Mouse (Mus musculus) adrenal gland, adult (tissue): ENCODE data around the gene Rd3.

Experiments used
- DNase-seq, 2 experiments: peaks; one replicate each; pipeline ENCODE4 v3.0.0; 2022 to 2023; ENCODE audit warnings: low spot score in 1 of 2; ENCODE audit not compliant: inconsistent age in 2 of 2

Gene Rd3

GRCm38 (mm10) chr1:191977187-191977586 is at the start of gene Rd3:
TSS of gene Rd3 (plus strand) at chr1:191977370.
- peak in 1 of 2 experiments; percentile 63 for DNase-seq

GRCm38 (mm10) chr1:191928345-191928744 is 48.8 kb upstream of the Rd3 start:
- no peak for DNase-seq

GRCm38 (mm10) chr1:191929065-191929464 is 48.1 kb upstream of the Rd3 start:
- no peak for DNase-seq

GRCm38 (mm10) chr1:191929897-191930524 is 47.2 kb upstream of the Rd3 start:
- no peak for DNase-seq

- DNase-seq: no peak
Measured at GRCm38 (mm10) chr1:191930525-191931105, 46.6 kb upstream of the Rd3 start.

- no peak for DNase-seq
Measured at GRCm38 (mm10) chr1:191932286-191932985, 44.7 kb upstream of the Rd3 start.

GRCm38 (mm10) chr1:191932986-191933632 is 44.1 kb upstream of the Rd3 start:
- DNase-seq: no peak

GRCm38 (mm10) chr1:191943638-191944037 is 33.5 kb upstream of the Rd3 start:
- no peak for DNase-seq

- DNase-seq: no peak
Measured at GRCm38 (mm10) chr1:191945341-191945740, 31.8 kb upstream of the Rd3 start.

- DNase-seq: no peak
Measured at GRCm38 (mm10) chr1:191945756-191946155, 31.4 kb upstream of the Rd3 start.

GRCm38 (mm10) chr1:191946261-191946660 is 30.9 kb upstream of the Rd3 start:
- DNase-seq: no peak

GRCm38 (mm10) chr1:191946835-191947234 is 30.3 kb upstream of the Rd3 start:
- no peak for DNase-seq

- DNase-seq: no peak
Measured at GRCm38 (mm10) chr1:191947796-191948195, 29.4 kb upstream of the Rd3 start.

GRCm38 (mm10) chr1:191948600-191948999 is 28.6 kb upstream of the Rd3 start:
- DNase-seq: no peak

- DNase-seq: no peak
Measured at GRCm38 (mm10) chr1:191950611-191951010, 26.6 kb upstream of the Rd3 start.

- DNase-seq: no peak
Measured at GRCm38 (mm10) chr1:191952733-191953335, 24.3 kb upstream of the Rd3 start.

GRCm38 (mm10) chr1:191955101-191955500 is 22.1 kb upstream of the Rd3 start:
- DNase-seq: peak; percentile 33 to 64

GRCm38 (mm10) chr1:191956261-191956660 is 20.9 kb upstream of the Rd3 start:
- DNase-seq: peak in 1 of 2 experiments; percentile 44

- no peak for DNase-seq
Measured at GRCm38 (mm10) chr1:191956871-191957270, 20.3 kb upstream of the Rd3 start.

- DNase-seq: no peak
Measured at GRCm38 (mm10) chr1:191957321-191957720, 19.8 kb upstream of the Rd3 start.

- DNase-seq: no peak
Measured at GRCm38 (mm10) chr1:191960946-191961345, 16.2 kb upstream of the Rd3 start.
